Mouse (Mus musculus) monocyte, adult 5-6 weeks (primary cell): Measurements from ENCODE around the gene Ndufa11. TPM values are rescaled to one million over a fixed set of nuclear protein-coding genes. Genes with fewer than 3 reads are reported as not detected.

Experiments
- ATAC-seq: fragments of 153-309, 156-312 bp; replicated peaks from 2 replicates; pipeline ENCODE4 v1.8.0; 2017; ENCODE audit warnings: mild to moderate bottlenecking; ENCODE audit not compliant: low TSS enrichment, insufficient number of reproducible peaks, severe bottlenecking, poor library complexity, low FRiP score
- total RNA-seq: library from RNA; stranded (forward); fragments of 200-1000, 200-491, 200-594 nt; gene quantifications from 3 replicates; pipeline ENCODE4 v1.2.3, GENCODE M21; 2017

The Ndufa11 gene
- total RNA-seq, result 66.7 to 91.2 TPM (median 74.2 TPM) in 3 replicates

- ATAC-seq, result peak; percentile 56
These were observed at the start of gene Ndufa11, which contains the start of gene Vmac for GRCm38 (mm10) chr17:56717363-56718058. Gene Ndufa11 (plus strand): TSS chr17:56717767. Gene Vmac (minus strand): TSS chr17:56718022.

- peak; percentile 41 for ATAC-seq
These were observed 49.0 kb upstream of the Ndufa11 start for GRCm38 (mm10) chr17:56668384-56669144.

GRCm38 (mm10) chr17:56669766-56670165 lies 47.8 kb upstream of the Ndufa11 start:
- ATAC-seq, result no peak

GRCm38 (mm10) chr17:56672941-56673646 lies 44.5 kb upstream of the Ndufa11 start, which contains the start of gene Ranbp3:
Gene Ranbp3 (plus strand): TSS chr17:56673294.
- ATAC-seq, result peak; percentile 89

DNA sequence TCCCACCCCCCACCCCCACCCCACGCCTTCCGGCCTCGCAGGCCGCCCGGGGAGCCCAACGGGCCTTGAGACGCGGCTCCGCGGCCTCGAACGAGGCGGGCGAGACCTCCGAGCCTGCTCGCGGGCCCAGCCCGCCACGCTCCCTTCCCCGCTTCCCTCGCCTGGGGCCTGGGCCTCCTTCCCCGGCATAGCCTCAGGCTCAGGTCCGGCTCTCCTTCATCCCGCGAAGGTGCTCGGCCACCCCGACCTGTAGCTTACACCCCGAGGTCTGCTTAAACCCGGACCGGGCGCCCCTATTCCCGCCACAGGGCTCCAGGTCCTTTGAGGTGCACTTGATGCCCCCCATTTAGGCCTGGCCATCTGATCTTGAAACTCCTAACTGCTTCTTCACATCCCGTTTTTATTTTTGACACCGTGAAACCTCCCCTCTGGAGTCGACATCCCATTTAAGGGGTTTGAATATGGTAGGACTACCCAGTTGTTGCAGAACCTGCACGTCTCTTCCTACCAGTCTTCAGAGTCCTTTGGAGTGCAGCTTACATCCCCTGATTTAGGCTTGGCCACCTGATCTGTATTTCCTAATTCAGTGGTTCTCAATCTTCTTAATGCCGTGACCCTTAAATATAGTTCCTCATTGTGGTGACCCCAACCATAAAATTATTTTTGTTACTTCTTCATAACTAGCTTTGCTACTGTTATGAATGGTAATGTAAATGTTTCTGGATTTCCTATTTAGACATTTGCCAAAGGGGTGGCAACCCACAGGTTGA lies 43.7 kb upstream of the Ndufa11 start:
- no peak for ATAC-seq

- no peak for ATAC-seq
These were observed 35.8 kb upstream of the Ndufa11 start for GRCm38 (mm10) chr17:56681791-56682190.

DNA sequence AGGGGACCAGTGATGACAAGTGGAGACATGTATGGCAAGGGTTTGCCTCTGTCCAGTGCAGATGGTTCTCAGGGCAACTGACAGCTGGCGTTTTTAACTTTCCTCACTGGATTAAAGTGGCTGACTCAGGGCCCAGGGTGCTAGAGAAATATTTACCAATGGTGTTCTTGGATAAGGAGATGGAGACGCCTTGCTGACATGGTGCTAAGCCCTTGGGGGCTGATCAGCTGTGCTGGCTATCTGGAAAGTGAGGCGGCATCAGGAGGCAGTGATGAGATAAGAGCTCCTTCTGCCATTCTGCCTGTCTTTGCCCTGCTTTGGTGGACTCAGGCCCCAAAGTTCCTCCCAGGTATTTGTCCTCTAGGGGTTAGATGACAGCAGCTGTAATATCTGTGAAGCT lies 34.7 kb upstream of the Ndufa11 start:
- no peak for ATAC-seq

GRCm38 (mm10) chr17:56683546-56684140 lies 33.9 kb upstream of the Ndufa11 start:
- no peak for ATAC-seq

DNA sequence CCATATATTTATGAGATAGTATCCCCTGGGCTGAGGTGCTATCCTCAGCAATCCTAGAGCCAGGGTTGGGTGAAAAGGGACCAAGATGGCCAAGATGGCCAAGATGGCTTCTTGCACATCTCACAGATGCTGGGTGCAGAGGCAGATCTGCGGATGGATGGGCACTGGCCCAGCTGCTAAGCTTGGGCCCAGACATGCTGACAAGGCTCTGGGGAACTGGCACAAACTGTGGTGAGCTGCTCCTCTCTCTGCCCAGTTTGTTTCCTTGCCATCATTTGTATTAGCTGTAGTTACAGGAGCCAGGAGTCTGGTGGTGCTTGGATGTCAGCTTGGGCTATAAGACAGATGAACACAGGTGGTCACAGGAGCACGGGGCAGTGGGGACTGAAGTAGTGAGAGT lies 32.9 kb upstream of the Ndufa11 start:
- no peak for ATAC-seq

- ATAC-seq, result no peak
These were observed 30.8 kb upstream of the Ndufa11 start for GRCm38 (mm10) chr17:56686801-56687200.

DNA sequence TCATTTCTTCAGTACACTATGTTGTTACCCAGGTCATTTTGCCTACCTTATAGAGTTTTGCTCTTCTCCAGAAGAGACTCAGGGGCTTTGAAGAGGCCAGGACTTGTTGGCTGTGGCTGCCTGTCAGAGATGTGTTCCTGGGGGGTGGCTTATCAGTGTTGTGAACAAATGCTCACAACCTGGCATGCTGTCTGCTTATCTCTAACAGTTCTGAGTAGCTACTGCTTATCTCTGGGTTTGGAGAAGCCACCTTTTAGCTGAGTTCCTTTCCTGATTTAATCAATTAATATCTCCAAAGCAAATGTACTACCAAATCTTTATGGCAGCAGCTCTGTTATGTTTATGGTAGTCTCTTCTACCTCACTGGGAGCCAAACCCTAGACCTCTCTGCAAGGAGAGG lies 29.5 kb upstream of the Ndufa11 start:
- ATAC-seq, result no peak

DNA sequence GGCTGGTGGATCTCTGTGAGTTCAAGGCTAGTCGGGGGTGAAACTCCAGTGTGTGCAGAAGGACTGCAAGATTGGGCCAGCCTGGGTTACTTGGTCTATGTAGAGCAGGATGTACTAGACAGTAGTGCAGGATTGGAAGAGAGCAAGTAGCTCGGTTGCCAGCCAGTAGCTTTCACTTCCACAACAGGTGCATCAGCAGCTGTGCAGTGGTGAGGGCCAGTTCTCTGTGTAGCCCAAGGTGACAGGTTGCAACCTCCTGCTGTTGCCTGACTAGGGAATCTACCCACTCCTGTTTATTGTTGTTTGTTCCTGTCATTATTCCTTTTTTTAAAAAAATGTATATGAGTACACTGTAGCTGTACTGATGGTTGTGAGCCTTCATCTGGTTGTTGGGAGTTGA lies 28.9 kb upstream of the Ndufa11 start:
- ATAC-seq, result no peak

DNA sequence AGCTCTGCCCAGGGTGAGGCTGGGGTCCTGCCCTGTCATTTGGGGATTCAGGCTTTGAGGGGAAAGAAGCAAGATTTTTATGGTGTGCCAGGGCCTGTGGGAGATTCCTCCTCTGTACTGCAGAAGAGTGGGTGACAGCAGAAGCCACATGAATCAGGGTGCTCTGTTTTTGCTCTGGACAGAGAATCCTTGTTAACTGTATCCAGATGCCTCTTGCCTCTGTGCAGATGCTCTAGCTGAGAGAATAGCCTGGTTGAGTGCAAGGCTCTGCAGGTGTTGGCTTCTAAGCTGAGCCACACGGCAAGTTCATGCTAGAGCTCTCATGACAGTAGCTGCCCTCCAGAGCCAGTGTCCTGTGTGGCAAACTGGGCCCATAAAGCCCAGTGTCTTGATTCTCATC lies 24.2 kb upstream of the Ndufa11 start:
- no peak for ATAC-seq

DNA sequence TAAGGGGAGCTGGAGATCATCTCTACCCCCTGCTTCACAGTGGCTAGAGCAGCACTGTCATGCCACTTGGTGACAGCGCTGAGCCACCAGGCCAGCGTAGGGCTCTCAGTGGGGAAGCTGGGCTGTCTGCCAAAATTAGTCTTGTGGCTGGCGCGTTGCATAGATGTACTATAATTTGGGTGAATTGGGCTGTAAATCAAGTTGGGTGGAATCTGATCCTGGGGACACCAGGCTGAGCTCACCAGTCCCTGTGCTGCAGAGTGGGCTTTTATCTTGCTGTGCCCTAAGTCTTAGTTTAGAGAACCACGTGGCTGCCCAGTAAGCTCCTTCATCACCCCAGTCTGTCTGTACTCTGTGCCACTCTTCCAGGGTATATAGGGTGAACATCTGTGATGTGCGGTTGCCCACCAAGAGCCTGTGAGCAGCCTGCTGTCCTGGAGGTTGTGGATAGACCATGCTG lies 23.7 kb upstream of the Ndufa11 start:
- ATAC-seq, result no peak

- ATAC-seq, result no peak
These were observed 17.1 kb upstream of the Ndufa11 start for GRCm38 (mm10) chr17:56700451-56700850.

DNA sequence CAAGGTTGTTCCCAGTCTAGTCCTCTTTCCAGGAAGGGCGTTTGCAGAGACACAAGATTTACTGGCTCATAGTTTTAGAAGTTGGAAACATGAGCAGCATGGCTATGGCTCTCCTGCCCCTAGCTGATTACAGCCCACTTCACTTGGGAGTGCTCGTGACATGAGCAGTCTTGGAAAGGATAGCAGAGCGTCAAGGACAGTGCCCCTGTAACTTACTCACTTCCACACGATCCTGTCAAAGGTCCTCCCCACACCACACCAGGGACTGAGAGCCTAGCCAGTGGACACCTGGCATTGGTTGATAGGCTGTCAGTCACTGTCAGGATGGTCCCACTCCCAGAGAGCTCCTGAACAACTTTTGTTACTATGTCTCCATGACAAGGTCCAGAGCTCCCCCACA lies 14.5 kb upstream of the Ndufa11 start:
- no peak for ATAC-seq

- no peak for ATAC-seq
These were observed 11.1 kb upstream of the Ndufa11 start for GRCm38 (mm10) chr17:56706515-56706914.

GRCm38 (mm10) chr17:56708692-56709091 lies 8.9 kb upstream of the Ndufa11 start:
- no peak for ATAC-seq
